Mouse (Mus musculus) left cerebral cortex, postnatal 10 days (tissue): ENCODE results near the gene 4931414P19Rik. TPM values are rescaled to one million over a fixed set of nuclear protein-coding genes. Genes with fewer than 3 reads are reported as not detected.
A peak's percentile ranks its signal among the peaks of the same experiment; 100 is the strongest.
"Not testable (repeated sequence)": the region's sequence is repeated elsewhere in the genome, so short reads cannot be mapped to it uniquely, and the experiment has no call there.

Source experiments
- DNase-seq, 2 experiments: peaks; one replicate each; pipeline ENCODE4 v3.0.0; 2021 to 2022; ENCODE audit warnings: low spot score in 2 of 2, mixed read lengths in 1 of 2; ENCODE audit errors: extremely low spot score in 1 of 2
- intact Hi-C: fragments of 180-260 bp; cut with DNase I; formaldehyde crosslinking; loops from one replicate; pipeline ENCODE4 v1.15.1; 2025
- total RNA-seq, 2 experiments: library from RNA; stranded (reverse); gene quantifications; 2 replicates each; pipeline ENCODE4 v1.2.3; 2021

Gene 4931414P19Rik
- total RNA-seq, 2 experiments from 2014 or later, result 3.6 to 5.8 TPM

- intact Hi-C loops, result no loop called here
- DNase-seq, result no peak
Measured at GRCm38 (mm10) chr14:54631240-54631599, 25.4 kb upstream of the 4931414P19Rik start.

- no peak for DNase-seq
- intact Hi-C loops, result no loop called here
Measured at GRCm38 (mm10) chr14:54630583-54631239, 24.9 kb upstream of the 4931414P19Rik start.

- intact Hi-C loops, result no loop called here
- DNase-seq, result no peak
Measured at GRCm38 (mm10) chr14:54629797-54630196, 24.0 kb upstream of the 4931414P19Rik start.

- DNase-seq, result no peak
- intact Hi-C loops, result no loop called here
Measured at GRCm38 (mm10) chr14:54628103-54628502, 22.3 kb upstream of the 4931414P19Rik start.

GRCm38 (mm10) chr14:54624976-54625375 is 19.2 kb upstream of the 4931414P19Rik start:
- intact Hi-C loops, result no loop called here
- no peak for DNase-seq

- no peak for DNase-seq
- intact Hi-C loops, result no loop called here
Measured at GRCm38 (mm10) chr14:54623334-54623733, 17.5 kb upstream of the 4931414P19Rik start.

- DNase-seq, result no peak
- intact Hi-C loops, result no loop called here
Measured at GRCm38 (mm10) chr14:54621133-54621532, 15.3 kb upstream of the 4931414P19Rik start, which contains the start of gene Psmb11. Psmb11 (plus strand) TSS chr14:54621433.

- peak; percentile 87 to 93 for DNase-seq
- intact Hi-C loops, result loop anchor here (5.0 kb wide), 1 partner anchor 36 kb away; no protein-coding TSS in a partner anchor
Measured at GRCm38 (mm10) chr14:54617897-54618365, 12.1 kb upstream of the 4931414P19Rik start, which contains the start of gene Psmb5. Psmb5 (minus strand) TSS chr14:54618022.

GRCm38 (mm10) chr14:54617152-54617896 is 11.5 kb upstream of the 4931414P19Rik start:
- no peak for DNase-seq
- intact Hi-C loops, result loop anchor here (5.0 kb wide), 1 partner anchor 35 kb away; no protein-coding TSS in a partner anchor

- DNase-seq, result no peak
- intact Hi-C loops, result loop anchor here (5.0 kb wide), 1 partner anchor 34 kb away; no protein-coding TSS in a partner anchor
Measured at GRCm38 (mm10) chr14:54616226-54616825, 10.5 kb upstream of the 4931414P19Rik start.

GRCm38 (mm10) chr14:54614130-54614529 is 8.3 kb upstream of the 4931414P19Rik start:
- DNase-seq, intact Hi-C loops: not testable (repeated sequence)

GRCm38 (mm10) chr14:54610648-54611047 is 4.9 kb upstream of the 4931414P19Rik start:
- DNase-seq, result no peak
- intact Hi-C loops, result no loop called here

- intact Hi-C loops, result no loop called here
Measured at GRCm38 (mm10) chr14:54609962-54610361, 4.2 kb upstream of the 4931414P19Rik start.

GRCm38 (mm10) chr14:54609245-54609644 is 3.5 kb upstream of the 4931414P19Rik start:
- DNase-seq, result no peak
- intact Hi-C loops, result no loop called here

More at GRCm38 (mm10) chr14:54609962-54610361, 4.2 kb upstream of the 4931414P19Rik start:
- DNase-seq, result no peak

GRCm38 (mm10) chr14:54607226-54607625 is 1.4 kb upstream of the 4931414P19Rik start:
- DNase-seq, result no peak
- intact Hi-C loops, result no loop called here

- no peak for DNase-seq
- intact Hi-C loops, result no loop called here
Measured at GRCm38 (mm10) chr14:54603686-54604085, 2.1 kb downstream of the 4931414P19Rik start.

GRCm38 (mm10) chr14:54603038-54603654 is 2.6 kb downstream of the 4931414P19Rik start:
- DNase-seq, result peak; percentile 96 to 98
- intact Hi-C loops, result no loop called here

- intact Hi-C loops, result no loop called here
- no peak for DNase-seq
Measured at GRCm38 (mm10) chr14:54602613-54603012, 3.2 kb downstream of the 4931414P19Rik start.

- DNase-seq, result no peak
- intact Hi-C loops, result no loop called here
Measured at GRCm38 (mm10) chr14:54601601-54602000, 4.2 kb downstream of the 4931414P19Rik start.
